Mouse (Mus musculus) layer of hippocampus, adult 9-10 months (tissue): ENCODE results near the gene Hdac9.
A peak's percentile ranks its signal among the peaks of the same experiment; 100 is the strongest.
"Not testable (repeated sequence)": the region's sequence is repeated elsewhere in the genome, so short reads cannot be mapped to it uniquely, and the experiment has no call there.

Experiments used
- DNase-seq: peaks from one replicate; pipeline ENCODE4 v3.0.0; 2022; ENCODE audit warnings: low spot score

Hdac9 gene

GRCm38 (mm10) chr12:34487666-34488065 lies 429.2 kb downstream of the Hdac9 start:
- no peak for DNase-seq

- no peak for DNase-seq
These were observed 429.9 kb downstream of the Hdac9 start for GRCm38 (mm10) chr12:34487021-34487420.

DNA sequence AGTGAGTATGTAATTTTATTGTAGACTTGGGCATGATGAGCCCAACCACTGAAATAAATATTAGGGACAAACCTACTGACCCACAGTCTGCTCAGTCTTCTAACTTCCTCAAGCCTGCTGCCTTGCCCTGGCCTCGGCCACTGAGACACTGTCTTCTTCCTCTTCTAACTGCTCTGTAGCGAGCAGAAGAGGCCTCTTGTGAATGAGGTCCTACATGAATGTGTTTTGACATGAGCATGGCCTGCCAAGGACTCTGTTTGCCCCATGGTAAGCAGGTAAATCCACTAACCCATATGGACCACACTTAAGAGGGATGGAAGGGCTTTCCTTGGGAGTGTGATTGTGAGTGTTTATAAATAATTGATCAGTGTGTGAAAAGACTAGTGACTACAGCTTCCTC lies 430.9 kb downstream of the Hdac9 start:
- DNase-seq: no peak

GRCm38 (mm10) chr12:34481702-34482101 lies 435.2 kb downstream of the Hdac9 start:
- no peak for DNase-seq

- no peak for DNase-seq
These were observed 443.8 kb downstream of the Hdac9 start for GRCm38 (mm10) chr12:34472949-34473651.

- no peak for DNase-seq
These were observed 444.4 kb downstream of the Hdac9 start for GRCm38 (mm10) chr12:34472542-34472941.

GRCm38 (mm10) chr12:34461728-34462127 lies 455.2 kb downstream of the Hdac9 start:
- DNase-seq: no peak

GRCm38 (mm10) chr12:34452643-34453042 lies 464.3 kb downstream of the Hdac9 start:
- no peak for DNase-seq

DNA sequence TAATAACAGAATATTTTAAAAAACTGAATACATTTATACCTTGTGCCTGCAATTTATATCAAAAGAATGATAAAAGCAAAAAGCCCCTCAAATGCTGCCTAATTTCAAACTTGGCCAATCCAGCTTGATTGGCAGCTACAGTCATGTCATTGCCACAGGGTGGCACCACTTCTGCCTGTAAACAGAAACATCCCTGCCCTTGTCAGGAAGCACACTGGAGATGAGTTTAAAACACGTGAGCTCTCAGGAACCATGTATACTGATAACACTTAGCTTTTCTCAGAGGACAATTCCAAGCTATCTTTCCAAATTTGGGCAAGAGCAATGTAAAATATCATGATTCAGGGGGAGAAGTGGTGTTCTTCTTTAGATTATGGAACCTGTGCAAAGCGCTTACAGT lies 465.7 kb downstream of the Hdac9 start:
- no peak for DNase-seq

- not testable (repeated sequence) for DNase-seq
These were observed 472.2 kb downstream of the Hdac9 start for GRCm38 (mm10) chr12:34444724-34445123.

DNA sequence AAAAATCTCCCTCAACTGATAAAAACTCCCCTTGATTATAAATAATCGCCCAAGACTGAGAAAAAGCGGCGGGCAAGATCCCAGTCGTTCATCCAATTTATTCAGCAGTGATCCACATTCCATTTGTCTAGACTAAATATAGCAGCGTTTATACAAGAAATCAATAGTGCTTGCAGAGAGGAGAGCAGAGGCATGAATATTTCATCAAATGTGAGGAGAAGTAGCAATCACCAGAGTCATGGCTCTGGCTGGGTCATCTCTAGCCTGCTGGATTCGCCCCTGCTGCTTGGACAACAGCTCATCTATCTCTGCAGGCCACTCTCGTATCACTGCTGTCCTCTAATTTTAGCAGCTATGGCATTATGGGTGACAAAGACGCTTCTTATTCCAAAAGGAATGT lies 476.0 kb downstream of the Hdac9 start:
- DNase-seq: no peak

- DNase-seq: no peak
These were observed 484.0 kb downstream of the Hdac9 start for GRCm38 (mm10) chr12:34432919-34433318.

DNA sequence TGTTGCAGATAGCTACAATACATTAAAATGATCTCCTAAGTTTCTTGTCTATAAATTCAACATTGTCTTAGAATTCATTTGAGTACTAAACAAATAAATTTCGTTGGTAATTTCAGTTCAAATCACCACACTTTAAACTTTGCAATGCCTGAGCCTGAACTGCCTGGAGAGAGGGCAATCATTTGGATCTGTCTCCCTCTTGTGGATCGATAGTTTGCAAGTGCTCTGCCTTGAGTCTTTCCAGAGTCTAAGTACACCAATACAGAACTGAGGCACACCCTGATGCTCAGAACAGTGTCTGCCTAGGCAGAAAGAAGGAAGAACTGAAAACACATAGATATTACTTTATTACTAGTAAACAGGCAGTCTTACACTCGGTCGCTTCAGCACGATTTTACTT lies 484.4 kb downstream of the Hdac9 start:
- peak; percentile 58 for DNase-seq

- no peak for DNase-seq
These were observed 485.1 kb downstream of the Hdac9 start for GRCm38 (mm10) chr12:34431832-34432231.

GRCm38 (mm10) chr12:34425468-34425867 lies 491.4 kb downstream of the Hdac9 start:
- no peak for DNase-seq

GRCm38 (mm10) chr12:34408139-34408538 lies 508.8 kb downstream of the Hdac9 start:
- no peak for DNase-seq

GRCm38 (mm10) chr12:34407143-34407542 lies 509.8 kb downstream of the Hdac9 start:
- DNase-seq: no peak

- DNase-seq: no peak
These were observed 514.8 kb downstream of the Hdac9 start for GRCm38 (mm10) chr12:34402065-34402464.

GRCm38 (mm10) chr12:34398611-34399010 lies 518.3 kb downstream of the Hdac9 start:
- DNase-seq: no peak

DNA sequence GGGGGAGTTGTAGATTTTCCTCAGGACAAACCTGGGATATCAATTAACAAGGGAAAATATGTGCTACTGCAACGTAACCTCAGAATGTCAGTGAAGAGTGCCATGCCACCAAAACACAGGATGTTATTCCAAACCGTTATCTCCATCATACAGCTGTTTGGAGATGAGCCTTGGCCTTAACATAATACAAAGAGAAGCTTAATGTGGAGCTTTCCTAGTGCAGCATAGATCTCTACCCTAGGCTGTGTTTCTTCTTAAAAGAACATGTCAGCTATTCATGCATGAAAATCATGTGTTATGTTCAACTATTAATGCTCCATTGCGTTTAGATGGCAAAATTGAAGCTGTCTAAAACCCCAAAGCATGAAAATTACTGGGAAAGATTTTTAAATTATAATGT lies 522.6 kb downstream of the Hdac9 start:
- DNase-seq: no peak

GRCm38 (mm10) chr12:34379681-34380080 lies 537.2 kb downstream of the Hdac9 start:
- DNase-seq: no peak

GRCm38 (mm10) chr12:34378637-34379036 lies 538.3 kb downstream of the Hdac9 start:
- no peak for DNase-seq

DNA sequence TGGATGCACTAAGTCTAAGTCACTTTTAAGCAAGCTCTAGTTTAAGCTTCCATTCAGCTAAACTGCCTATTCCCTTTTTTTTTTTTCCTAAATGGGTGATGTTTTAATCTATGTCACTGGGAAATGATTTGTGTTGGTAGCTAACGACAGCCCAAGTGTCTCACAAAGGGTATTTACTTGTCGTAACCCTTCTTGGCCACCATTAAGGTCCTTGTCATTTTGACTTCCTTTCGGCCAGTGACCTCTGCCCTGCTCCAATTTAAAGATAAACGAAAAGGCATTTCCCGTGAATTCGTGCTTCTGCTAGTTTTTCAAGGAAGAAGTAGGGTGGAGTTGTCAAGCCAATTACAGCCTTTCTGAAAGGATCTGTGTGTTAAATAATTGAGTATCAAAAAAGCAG lies 565.0 kb downstream of the Hdac9 start:
- DNase-seq: no peak

GRCm38 (mm10) chr12:34347529-34347928 lies 569.4 kb downstream of the Hdac9 start:
- no peak for DNase-seq
